Mouse (Mus musculus): ENCODE data around the gene Mgll. TPM values are rescaled to one million over a fixed set of nuclear protein-coding genes. Genes with fewer than 3 reads are reported as not detected.
A peak's percentile ranks its signal among the peaks of the same experiment; 100 is the strongest.

Gene Mgll
- polyA plus RNA-seq, 1 experiment from 2014 or later: 4.2 TPM

DNA sequence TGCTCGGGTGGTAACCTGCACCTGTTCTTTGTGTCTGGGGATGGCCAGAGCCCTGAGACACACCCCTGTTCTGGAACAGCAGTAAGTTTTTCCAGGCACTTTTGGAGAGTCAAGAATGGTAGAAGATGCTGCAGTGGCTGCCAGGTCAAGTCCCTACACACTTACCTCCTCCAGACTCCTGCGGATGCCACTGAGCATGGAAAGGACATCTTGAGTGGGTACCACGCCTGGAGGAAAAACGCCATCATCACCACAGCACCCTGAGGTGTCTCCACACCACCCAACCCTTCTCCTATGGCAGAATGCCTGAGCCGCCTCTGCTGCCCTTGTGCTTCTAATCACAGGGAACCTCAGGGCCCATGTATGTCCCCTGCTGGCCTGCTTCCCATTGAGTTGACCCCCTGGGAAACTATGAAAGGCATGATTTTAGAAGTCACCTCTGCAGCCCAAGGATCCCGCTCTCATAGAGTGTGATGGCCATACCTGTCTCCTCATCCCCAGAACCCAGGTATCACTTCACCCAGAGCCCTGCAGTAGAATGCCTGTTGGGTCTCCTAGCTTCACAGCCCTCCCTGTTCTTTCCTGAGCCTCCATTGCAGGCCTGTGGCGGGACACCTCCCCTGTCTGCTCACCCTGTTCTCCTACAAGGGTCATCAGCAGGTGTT is 120.8 kb downstream of the Mgll start:
- ChIA-PET POLR2A (no interaction called here), CTCF (interaction anchor here (1.6 kb wide), 1 partner anchor 288 kb away, joined by 6 read pairs; no protein-coding TSS in a partner anchor)
- no peak for ATAC-seq
- DNase-seq (ENCODE audit: low read depth, low spot score): no peak
- no peaks in the 10 kb centered on the region for H3K27me3 ChIP-seq
- no peak for TF ChIP-seq CTCF (IDR thresholded peaks at IDR 0.05)
- in situ Hi-C loops (cut with MboI; ENCODE audit: low pct_unique_long_range_greater_than_20kb): no loop called here

DNA sequence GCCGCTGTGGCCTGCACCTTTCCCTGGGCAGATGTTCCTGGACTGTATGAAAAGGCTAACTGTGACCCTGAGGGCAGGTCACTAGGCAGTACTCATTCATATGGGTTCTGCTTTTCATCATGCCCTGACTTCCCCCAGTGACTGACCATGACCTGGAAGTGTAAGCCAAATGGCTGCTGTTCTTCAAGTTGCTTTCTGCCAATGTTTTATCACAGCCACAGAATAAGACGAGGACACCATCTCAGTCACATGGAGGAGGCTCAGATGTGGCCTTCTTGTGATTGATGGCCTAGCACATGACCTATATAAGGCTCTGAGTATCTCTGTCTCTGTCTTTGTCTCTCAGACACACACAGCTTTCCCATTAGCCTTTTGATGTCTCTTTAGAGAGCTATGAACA is 123.4 kb downstream of the Mgll start:
- H3K27me3 ChIP-seq: no peaks in the 10 kb centered on the region
- no peak for TF ChIP-seq CTCF (IDR thresholded peaks at IDR 0.05)
- in situ Hi-C loops (cut with MboI; ENCODE audit: low pct_unique_long_range_greater_than_20kb): no loop called here
- DNase-seq (ENCODE audit: low read depth, low spot score) (no peak), ATAC-seq (no peak)
- ChIA-PET POLR2A (no interaction called here), CTCF (interaction anchor here (0.9 kb wide), 1 partner anchor 13 kb away, joined by 3 read pairs; no protein-coding TSS in a partner anchor)

DNA sequence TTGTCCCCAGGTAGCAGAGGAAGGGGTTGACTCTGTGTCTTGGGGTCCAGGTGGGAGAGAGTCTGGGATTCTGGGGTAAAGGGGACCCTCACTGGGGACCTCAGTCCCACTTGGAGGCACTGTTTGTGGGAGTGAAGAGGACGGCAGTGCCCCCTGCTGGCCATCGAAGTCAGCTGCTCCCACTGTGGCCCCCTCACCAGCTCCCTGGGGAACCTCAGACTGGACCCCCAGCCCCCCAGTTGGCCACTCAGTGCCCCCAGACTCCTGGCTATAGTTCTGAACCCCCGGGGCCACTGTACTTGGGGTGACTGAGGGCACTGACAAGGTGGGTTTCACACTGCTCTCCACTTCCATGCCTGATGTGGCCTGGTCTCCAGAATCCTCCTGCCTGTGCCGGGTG is 125.1 kb downstream of the Mgll start:
- no peak for ATAC-seq
- no peak for TF ChIP-seq CTCF (IDR thresholded peaks at IDR 0.05)
- DNase-seq (ENCODE audit: low read depth, low spot score): no peak
- ChIA-PET POLR2A (interaction anchor here (1.2 kb wide), 1 partner anchor 302 kb away, joined by 3 read pairs; no protein-coding TSS in a partner anchor), CTCF (interaction anchor here (1.1 to 1.2 kb wide), 2 partner anchors 274 to 317 kb away, joined by 3 read pairs; no protein-coding TSS in a partner anchor)
- in situ Hi-C loops (cut with MboI; ENCODE audit: low pct_unique_long_range_greater_than_20kb): no loop called here
- H3K27me3 ChIP-seq: no peaks in the 10 kb centered on the region

DNA sequence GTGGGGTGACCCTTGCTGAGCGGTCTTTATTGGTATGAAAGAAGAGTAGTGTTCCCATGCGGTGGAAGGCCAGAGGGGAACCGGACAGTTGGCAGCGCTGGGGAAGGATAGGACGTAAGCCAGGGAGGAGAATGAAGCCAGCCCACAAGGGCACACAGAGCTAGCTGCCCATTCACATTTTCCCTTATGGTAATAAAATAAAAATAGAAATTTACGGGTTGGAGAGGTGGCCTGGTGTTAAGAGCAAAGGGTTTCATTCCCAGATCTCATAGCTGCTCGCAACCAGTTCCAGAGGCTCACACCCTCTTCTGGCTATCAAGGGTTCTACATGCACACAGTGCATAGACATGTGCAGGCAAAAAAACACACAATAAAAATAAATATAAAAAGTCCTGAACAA is 125.8 kb downstream of the Mgll start:
- ChIA-PET CTCF (interaction anchor here (1.1 to 1.4 kb wide), 2 partner anchors 11 to 274 kb away, joined by 3 to 6 read pairs; no protein-coding TSS in a partner anchor), POLR2A (no interaction called here)
- no peak for TF ChIP-seq CTCF (IDR thresholded peaks at IDR 0.05)
- no peak for DNase-seq (ENCODE audit: low read depth, low spot score)
- H3K27me3 ChIP-seq: no peaks in the 10 kb centered on the region
- ATAC-seq: no peak
- in situ Hi-C loops (cut with MboI; ENCODE audit: low pct_unique_long_range_greater_than_20kb): loop anchor here (25.0 kb wide), 1 partner anchor 663 kb away; the partner anchor contains the start of gene Gata2

DNA sequence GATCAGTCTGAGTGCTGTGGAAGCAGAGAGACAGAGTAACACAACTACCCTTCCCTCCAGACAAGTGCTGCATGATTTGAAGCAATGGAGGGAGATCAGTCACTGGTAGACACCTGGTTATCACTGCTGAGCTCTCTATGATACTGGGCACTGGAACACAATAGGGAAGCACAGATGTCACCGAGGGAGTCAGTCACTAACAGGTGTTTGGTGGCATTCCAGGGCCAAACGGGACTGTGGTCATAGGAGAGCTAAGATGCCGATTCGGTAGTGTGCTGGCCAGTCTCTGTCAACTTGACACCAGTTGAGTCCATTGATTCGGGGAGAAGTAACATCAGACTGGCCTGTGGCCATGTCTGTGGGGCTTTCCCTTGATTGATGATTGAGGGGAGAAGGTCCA is 130.3 kb downstream of the Mgll start:
- no peak for TF ChIP-seq CTCF (IDR thresholded peaks at IDR 0.05)
- ChIA-PET CTCF (interaction anchor here (0.8 to 1.0 kb wide), 3 partner anchors 11 to 12 kb away, joined by 4 read pairs; partner anchors contain the start of gene Abtb1), POLR2A (no interaction called here)
- DNase-seq (ENCODE audit: low read depth, low spot score): no peak
- ATAC-seq: no peak
- H3K27me3 ChIP-seq: no peaks in the 10 kb centered on the region
- in situ Hi-C loops (cut with MboI; ENCODE audit: low pct_unique_long_range_greater_than_20kb): loop anchor here (25.0 kb wide), 1 partner anchor 667 kb away; the partner anchor contains the start of gene Gata2

DNA sequence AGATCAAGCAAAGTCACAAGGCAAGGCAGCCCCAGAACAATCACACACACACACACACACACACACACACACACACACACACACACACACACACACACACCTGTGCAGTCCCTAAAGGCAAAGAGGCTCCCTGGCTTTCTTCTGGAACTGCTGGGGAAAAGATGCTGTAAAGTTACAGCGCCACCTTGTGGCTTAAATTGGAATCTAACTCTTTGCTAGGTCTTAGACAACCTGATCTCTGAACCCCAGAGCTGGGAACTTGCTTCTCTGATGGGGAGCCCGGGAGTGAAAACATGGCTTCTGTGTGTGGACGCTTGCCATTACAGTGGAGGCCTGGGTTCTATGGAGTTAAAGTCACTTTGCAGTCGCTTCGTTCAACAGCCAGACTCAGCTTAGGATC is 131.4 kb downstream of the Mgll start:
- H3K27me3 ChIP-seq: no peaks in the 10 kb centered on the region
- CTCF ChIA-PET: interaction anchor here (0.8 to 1.6 kb wide), 11 partner anchors 9 to 301 kb away, joined by 3 to 8 read pairs (median 4); no protein-coding TSS in a partner anchor
- in situ Hi-C loops (cut with MboI; ENCODE audit: low pct_unique_long_range_greater_than_20kb): loop anchor here (5.0 to 25.0 kb wide), 2 partner anchors 293 to 668 kb away; partner anchors contain the start of gene Gata2
- no peak for TF ChIP-seq CTCF (IDR thresholded peaks at IDR 0.05)
- POLR2A ChIA-PET: no interaction called here
- DNase-seq (ENCODE audit: low read depth, low spot score) (no peak), ATAC-seq (no peak)

DNA sequence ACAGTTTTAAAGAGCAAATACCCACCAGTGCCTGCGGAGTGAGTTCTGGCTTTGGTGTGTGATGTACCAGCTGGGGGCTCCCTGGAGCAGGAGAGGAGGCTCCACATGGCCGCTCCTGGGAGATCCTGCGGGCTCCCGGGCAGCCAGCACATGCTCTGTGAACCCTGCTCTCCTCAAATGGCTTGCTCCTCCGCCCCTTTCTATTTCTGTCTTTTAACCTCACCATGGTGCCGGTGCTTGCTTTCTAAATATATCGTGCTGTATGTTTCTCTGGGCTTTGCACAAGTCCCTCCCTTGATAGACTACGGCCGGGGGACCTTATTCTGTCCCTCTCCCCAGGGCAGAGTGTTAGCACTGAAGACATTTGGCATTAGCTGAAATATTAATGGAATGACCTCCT is 133.0 kb downstream of the Mgll start:
- CTCF ChIA-PET: interaction anchor here (1.0 to 1.6 kb wide), 3 partner anchors 14 to 302 kb away, joined by 3 to 8 read pairs (median 3); no protein-coding TSS in a partner anchor
- POLR2A ChIA-PET: no interaction called here
- H3K27me3 ChIP-seq: no peaks in the 10 kb centered on the region
- DNase-seq (ENCODE audit: low read depth, low spot score) (no peak), ATAC-seq (no peak)
- TF ChIP-seq CTCF (IDR thresholded peaks at IDR 0.05): no peak
- in situ Hi-C loops (cut with MboI; ENCODE audit: low pct_unique_long_range_greater_than_20kb): loop anchor here (5.0 to 25.0 kb wide), 2 partner anchors 295 to 670 kb away; partner anchors contain the start of gene Gata2

DNA sequence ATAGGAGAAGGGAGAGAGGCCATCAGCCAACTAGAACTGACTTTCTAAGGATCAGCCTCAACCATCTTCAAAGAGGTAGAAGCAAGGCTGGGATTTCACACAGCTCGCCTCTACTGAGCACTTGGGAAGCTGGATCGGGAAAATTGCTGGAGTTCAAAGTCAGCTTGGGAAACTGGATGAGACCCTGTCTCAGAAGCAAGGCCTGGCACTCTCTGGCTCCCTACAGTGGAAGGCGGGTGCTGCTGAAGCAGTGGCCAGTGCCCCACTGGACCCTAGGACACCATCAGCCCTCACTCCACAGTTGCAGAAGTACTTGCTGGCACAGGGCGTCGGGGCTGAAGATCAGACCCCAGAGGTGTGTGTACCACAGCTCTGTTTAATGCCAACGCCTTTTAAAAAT is 133.6 kb downstream of the Mgll start:
- ChIA-PET CTCF (interaction anchor here (1.0 to 1.8 kb wide), 5 partner anchors 15 to 308 kb away, joined by 3 to 4 read pairs (median 3); no protein-coding TSS in a partner anchor), POLR2A (no interaction called here)
- ATAC-seq (no peak), DNase-seq (ENCODE audit: low read depth, low spot score) (no peak)
- in situ Hi-C loops (cut with MboI; ENCODE audit: low pct_unique_long_range_greater_than_20kb): loop anchor here (5.0 to 25.0 kb wide), 2 partner anchors 296 to 671 kb away; partner anchors contain the start of gene Gata2
- H3K27me3 ChIP-seq: no peaks in the 10 kb centered on the region
- no peak for TF ChIP-seq CTCF (IDR thresholded peaks at IDR 0.05)

DNA sequence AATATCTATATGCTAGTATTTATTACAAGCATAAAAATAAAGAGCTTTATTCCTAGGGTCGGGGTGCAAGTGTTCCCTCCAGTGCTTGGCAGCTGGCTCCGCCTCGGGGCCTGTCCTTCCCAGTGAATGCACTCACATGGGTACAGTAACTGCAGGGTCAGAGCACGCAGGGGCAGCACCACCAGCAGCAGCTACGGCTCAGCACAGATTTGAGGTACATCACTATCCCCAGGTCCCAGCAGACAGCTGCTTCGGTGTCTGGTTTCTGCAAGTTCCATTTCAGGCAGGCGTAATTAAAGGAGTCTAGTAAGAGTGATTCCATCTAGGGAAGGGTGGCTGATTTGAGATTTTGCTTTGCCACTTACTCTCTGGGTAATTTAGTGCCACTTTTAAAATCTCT is 134.1 kb downstream of the Mgll start:
- ATAC-seq: no peak

DNA sequence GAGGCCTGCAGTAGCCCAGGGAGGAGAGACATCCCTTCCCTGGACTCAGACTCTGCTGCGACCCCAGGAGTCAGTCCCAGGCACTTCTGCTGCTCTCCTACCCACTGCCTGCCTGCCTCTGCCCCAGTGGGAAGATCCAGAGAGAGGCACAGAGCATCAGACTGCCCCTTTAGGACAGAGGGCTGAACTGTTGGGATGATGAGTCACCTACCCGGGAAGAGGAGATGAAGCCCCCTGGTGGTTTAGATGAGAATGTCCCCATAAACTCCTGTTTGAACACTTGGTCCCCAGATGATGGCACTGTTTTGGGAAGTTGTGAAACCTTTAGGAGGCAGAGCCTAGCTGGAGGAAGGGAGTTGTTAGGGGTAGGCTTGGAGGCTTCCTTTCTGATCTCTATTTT is 136.7 kb downstream of the Mgll start:
- TF ChIP-seq CTCF (IDR thresholded peaks at IDR 0.05): no peak

More for the DNA sequence above, 134.1 kb downstream of the Mgll start:
- in situ Hi-C loops (cut with MboI; ENCODE audit: low pct_unique_long_range_greater_than_20kb): loop anchor here (5.0 to 25.0 kb wide), 2 partner anchors 296 to 671 kb away; partner anchors contain the start of gene Gata2
- ChIA-PET CTCF (interaction anchor here (1.1 to 1.8 kb wide), 3 partner anchors 31 to 309 kb away, joined by 3 to 4 read pairs (median 4); no protein-coding TSS in a partner anchor), POLR2A (no interaction called here)
- no peak for DNase-seq (ENCODE audit: low read depth, low spot score)
- H3K27me3 ChIP-seq: no peaks in the 10 kb centered on the region
- TF ChIP-seq CTCF (IDR thresholded peaks at IDR 0.05): no peak

More for the DNA sequence above, 136.7 kb downstream of the Mgll start:
- in situ Hi-C loops (cut with MboI; ENCODE audit: low pct_unique_long_range_greater_than_20kb): loop anchor here (25.0 kb wide), 1 partner anchor 674 kb away; the partner anchor contains the start of gene Gata2
- ChIA-PET CTCF (interaction anchor here (0.8 to 2.0 kb wide), 5 partner anchors 8 to 19 kb away, joined by 3 to 8 read pairs (median 4); partner anchors contain the start of gene Abtb1), POLR2A (no interaction called here)
- peak; percentile 55 for ATAC-seq
- H3K27me3 ChIP-seq: no peaks in the 10 kb centered on the region
- peak; percentile 31 for DNase-seq (ENCODE audit: low read depth, low spot score)

Data from Patski (cell line).